Comparison of ENCODE assay signal across 27 mouse cellular contexts in the genomic region with DNA sequence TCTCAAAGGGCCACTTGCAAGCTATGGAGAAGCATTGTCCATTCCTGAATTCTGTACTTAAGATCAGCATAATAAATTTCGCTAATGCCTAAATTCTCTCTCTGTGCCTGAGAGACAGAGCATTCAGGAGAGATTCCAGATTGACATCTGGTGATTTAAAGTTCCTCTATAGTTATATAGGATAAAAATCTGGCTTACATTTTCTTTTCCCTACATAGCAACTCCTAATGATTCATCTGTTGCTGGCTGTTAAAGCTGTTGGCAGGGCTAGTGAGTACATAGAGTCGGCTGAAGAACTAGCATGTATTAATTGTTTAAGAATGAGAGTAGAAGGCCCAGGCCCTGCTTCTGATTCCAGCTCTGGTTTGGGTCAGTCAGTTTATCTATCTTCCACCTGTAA.
"Had no signal": no experiment of that assay in that cellular context is flagged by ENCODE, and none has a peak within 500 bp of the region (broad histone marks: within the 10 kb centered on the region; RNA-seq: fewer than 3 reads in every experiment).

No protein-coding gene starts in this region.

- H3K4me1 ChIP-seq: heart, embryonic 13.5 days; heart, embryonic 15.5 days; hindbrain, embryonic 13.5 days; hindbrain, embryonic 15.5 days; kidney, embryonic 15.5 days; limb, embryonic 12.5 days; limb, embryonic 15.5 days; liver, embryonic 12.5 days had no signal

- DNase-seq: gastrocnemius, adult 2 months; gastrocnemius, postnatal 10 days; gastrocnemius, postnatal 25 days; heart, adult 18-20 months; heart, postnatal 14 days; heart, postnatal 36 days; kidney, adult 11 months; kidney, adult 2 months; kidney, adult 9 months; kidney, postnatal 14 days; kidney, postnatal 36 days; layer of hippocampus, adult 9-11 months; layer of hippocampus, postnatal 36 days; left cerebral cortex, postnatal 4 days had no signal

- H3K9me3 ChIP-seq: heart, embryonic 13.5 days; heart, embryonic 15.5 days; hindbrain, embryonic 13.5 days; hindbrain, embryonic 15.5 days; kidney, embryonic 15.5 days; limb, embryonic 12.5 days; limb, embryonic 15.5 days; liver, embryonic 12.5 days had no signal

- H3K36me3 ChIP-seq: heart, embryonic 13.5 days; heart, embryonic 15.5 days; hindbrain, embryonic 13.5 days; hindbrain, embryonic 15.5 days; kidney, embryonic 15.5 days; limb, embryonic 12.5 days; limb, embryonic 15.5 days; liver, embryonic 12.5 days had no signal

- ATAC-seq: hindbrain, postnatal 0 days; intestine, embryonic 16.5 days; liver, embryonic 12.5 days had no signal

- H3K9ac ChIP-seq: heart, embryonic 13.5 days; heart, embryonic 15.5 days; hindbrain, embryonic 13.5 days; hindbrain, embryonic 15.5 days; kidney, embryonic 15.5 days; limb, embryonic 12.5 days; limb, embryonic 15.5 days; liver, embryonic 12.5 days; liver, embryonic 14.5 days had no signal

- H3K27me3 ChIP-seq: heart, embryonic 13.5 days; heart, embryonic 15.5 days; hindbrain, embryonic 13.5 days; hindbrain, embryonic 15.5 days; kidney, embryonic 15.5 days; limb, embryonic 12.5 days; limb, embryonic 15.5 days; liver, embryonic 12.5 days had no signal

- H3K4me2 ChIP-seq: heart, embryonic 11.5 days; heart, embryonic 13.5 days; heart, embryonic 15.5 days; hindbrain, embryonic 13.5 days; hindbrain, embryonic 15.5 days; kidney, embryonic 15.5 days; limb, embryonic 12.5 days; limb, embryonic 15.5 days; liver, embryonic 12.5 days had no signal

- H3K27ac ChIP-seq: gastrocnemius, adult 2 months; heart, embryonic 13.5 days; heart, embryonic 15.5 days; hindbrain, embryonic 13.5 days; hindbrain, embryonic 15.5 days; hindbrain, postnatal 0 days; kidney, embryonic 15.5 days; kidney, postnatal 0 days; limb, embryonic 12.5 days; limb, embryonic 15.5 days; liver, embryonic 12.5 days; liver, embryonic 14.5 days had no signal

- H3K4me3 ChIP-seq: gastrocnemius, adult 2 months; heart, embryonic 13.5 days; heart, embryonic 15.5 days; hindbrain, embryonic 13.5 days; hindbrain, embryonic 15.5 days; kidney, embryonic 15.5 days; limb, embryonic 12.5 days; limb, embryonic 15.5 days; liver, embryonic 12.5 days had no signal
